Mouse (Mus musculus) thymus, adult 2 months (tissue): ENCODE data around the gene Zfhx3.

Experiments used
- CTCF ChIP-seq: fragments of 200-500 bp; IDR thresholded peaks from 2 replicates; pipeline ENCODE4 v1.5.1; 2012; ENCODE audit warnings: mild to moderate bottlenecking, control low read depth, low read length, moderate library complexity, borderline replicate concordance; ENCODE audit not compliant: control insufficient read depth, poor library complexity, insufficient read depth; ENCODE audit errors: extremely low read depth
- POLR2A ChIP-seq: fragments of 200-500 bp; IDR thresholded peaks from 2 replicates; pipeline ENCODE4 v1.6.1; 2012; ENCODE audit warnings: mild to moderate bottlenecking, low read length, control low read depth, moderate library complexity; ENCODE audit not compliant: control insufficient read depth, poor library complexity, insufficient read depth; ENCODE audit errors: extremely low read depth

DNA sequence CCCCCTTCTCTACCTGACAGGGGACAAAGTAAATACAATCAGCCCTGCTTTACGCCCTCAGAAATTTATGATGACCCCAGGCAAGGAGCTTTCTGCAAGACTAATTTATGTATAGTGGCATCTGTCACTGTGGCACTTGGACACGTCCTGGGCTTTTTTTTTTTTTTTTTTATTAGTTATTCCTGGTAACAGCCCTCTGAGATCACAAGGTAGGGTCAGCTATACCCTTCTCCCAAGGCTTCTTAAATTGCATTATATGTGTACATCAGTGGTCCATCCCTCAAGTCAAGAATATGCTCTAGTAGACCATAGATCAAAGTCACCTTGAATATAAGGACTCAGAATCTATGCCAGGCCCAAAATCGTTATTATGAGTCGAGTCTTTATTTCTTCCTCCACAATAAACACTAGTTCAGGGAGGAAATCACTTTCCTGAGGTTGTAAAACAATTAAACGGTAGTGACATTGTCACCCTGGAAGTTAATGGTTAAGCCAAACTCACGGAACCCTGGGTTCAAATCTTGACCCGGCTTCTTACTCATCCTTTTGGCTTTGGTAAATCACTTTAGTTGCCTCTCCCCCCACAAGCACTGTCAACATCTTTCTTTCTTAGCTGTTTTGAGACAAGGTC, 621.6 kb downstream of the Zfhx3 start:
- TF ChIP-seq CTCF (no peak), POLR2A (no peak)
